Mouse (Mus musculus) CD4-positive helper T cell, adult 2 months (primary cell): ENCODE results near the gene Elmo2.

Experiments
- DNase-seq: peaks from one replicate; pipeline ENCODE4 v3.0.0-alpha.2; 2012; ENCODE audit warnings: low read depth, missing footprints, low spot score

Elmo2 gene

DNA sequence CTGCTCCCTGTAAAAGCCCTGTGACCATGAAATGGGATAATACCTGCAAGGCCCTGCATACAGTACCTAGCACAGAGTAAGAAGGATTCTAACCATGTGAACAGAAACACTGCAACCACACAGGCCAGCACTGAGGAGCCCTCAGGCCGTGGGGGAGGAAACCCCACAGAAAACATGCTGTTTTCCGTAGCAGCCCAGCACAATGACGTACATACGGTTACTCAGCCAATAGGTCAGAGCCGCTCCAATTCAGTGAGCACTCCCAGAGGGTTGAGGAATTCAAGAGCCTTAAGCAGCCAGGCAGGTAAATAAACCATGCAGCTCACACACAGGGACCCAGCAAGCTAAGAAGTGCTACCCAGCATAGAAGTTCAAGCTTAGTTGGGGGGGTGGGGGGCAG lies 2.4 kb downstream of the Elmo2 start:
- no peak for DNase-seq

DNA sequence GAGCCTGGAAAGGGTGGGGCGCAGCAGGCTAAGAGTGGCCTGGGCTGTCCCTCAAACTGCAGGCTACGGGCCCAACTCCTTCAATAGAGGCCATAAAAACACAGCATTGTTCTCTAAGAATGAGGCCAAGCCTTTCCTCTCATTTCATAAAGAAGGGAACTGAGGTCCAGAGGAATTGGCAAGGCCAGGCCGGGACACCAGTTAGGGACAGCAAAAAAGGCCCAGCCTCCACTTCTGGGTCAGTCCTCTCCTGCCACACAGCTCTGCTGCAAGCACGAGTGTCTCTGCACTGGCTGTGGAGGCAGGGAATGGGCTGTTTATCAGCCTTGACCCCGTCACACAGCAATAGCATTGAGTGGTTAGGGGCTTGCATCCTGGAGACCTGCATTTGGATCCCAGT lies 2.8 kb downstream of the Elmo2 start:
- no peak for DNase-seq

DNA sequence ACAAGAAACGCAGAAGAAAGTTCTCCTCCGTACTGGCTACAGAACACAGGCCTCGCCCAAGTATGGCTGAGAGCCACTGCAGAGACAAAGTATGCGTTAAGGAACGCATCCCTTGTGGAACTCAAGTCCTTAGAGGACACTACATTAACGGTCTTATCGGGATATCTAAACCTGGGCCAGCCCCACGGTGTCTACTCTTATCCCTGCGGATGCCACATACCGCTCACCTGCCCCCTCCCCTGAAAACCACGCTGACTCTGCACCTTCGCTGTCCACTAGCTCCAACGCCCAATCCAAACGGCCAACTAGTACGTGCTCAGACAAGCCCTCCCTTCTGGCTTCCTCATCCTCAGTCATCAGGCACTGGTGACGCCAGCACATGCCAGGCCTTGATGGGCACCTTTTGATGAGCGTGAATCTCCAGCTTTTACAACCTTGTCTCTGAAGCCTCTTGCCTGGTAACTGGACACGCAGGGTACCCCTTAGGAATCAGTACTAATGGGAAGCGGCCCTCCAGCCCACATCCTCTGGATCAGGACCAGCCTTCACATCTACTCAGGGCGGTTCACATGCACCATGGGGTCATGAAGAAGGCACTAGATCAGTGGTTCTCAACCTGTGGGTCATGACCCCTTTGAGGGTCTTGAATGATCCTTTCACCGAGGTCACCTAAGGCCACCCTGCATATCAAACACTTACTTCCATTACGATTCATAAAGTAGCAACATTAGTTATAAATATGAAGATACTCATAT lies 4.1 kb downstream of the Elmo2 start:
- DNase-seq = no peak

DNA sequence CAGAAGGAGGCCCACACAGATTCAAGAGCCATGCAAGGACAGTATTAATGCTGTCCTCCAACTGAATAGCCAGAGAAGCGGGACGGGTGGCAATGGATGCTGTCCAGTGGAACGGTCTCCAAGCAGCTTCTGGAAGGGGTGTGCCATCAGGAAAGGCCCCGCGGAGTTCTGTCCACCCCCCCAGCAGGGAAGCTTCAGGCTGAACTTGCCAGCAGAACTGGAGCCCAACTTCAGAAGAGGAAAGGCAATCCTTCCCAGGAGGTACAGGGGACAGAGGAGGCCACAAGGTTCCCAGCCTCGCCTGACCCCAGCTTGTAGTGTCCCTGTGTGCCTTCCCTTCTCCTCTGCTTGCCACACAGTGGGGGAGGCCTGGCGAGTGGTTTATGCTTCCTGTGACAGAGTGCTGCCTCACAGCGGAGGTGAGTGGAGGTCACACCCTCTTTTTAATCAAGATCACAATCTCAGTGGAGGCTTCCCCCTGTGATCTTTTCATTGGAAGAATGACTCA lies 4.8 kb downstream of the Elmo2 start:
- peak; percentile 66 for DNase-seq

DNA sequence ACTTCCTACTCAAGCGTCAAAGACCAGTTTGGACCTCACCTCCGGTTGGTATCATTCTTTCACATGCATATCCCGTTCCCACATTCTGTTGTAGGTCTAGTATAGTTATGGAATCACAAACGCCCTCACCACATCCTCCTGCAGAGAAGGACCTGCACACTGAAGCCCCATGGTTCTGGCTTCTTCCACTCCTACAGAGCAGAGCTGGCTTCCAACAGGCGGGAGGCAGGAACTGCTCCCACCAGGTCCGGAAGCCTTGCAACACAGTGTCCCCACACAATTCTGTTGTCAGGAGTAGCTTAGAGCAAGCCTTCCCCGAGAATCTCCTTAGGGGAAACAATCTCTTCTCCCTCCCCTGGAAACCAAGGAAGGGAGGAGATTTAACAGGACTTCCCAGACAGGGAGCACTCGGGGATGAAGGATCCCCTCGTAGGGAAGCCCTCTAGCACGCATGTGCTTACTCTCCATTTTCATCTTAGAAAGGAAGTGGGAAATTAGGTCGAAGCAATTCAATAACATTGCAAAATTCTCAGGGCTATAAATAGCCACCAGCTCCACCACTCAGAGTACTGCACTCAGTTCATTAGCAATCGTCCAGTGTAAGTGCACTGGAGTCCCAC lies 5.6 kb downstream of the Elmo2 start:
- no peak for DNase-seq

DNA sequence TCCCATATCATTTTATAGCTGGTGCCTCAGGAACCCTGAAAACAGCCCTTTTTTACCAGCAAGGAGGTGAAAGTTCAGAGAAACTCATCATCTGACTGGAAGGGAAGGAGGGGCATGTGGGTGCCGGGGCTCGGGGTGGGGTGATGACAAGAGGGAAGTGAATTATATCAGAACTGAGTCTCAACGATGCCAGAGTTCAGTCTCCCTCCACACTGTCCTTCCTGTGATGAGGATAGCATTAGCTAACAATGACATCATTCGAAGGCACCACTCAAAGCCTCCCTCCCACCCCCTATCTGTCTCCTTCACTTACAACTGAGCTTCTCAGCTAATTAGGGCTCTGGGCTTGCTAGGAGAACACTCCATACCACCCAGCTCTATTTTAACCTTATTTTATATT lies 6.8 kb downstream of the Elmo2 start:
- DNase-seq = no peak

DNA sequence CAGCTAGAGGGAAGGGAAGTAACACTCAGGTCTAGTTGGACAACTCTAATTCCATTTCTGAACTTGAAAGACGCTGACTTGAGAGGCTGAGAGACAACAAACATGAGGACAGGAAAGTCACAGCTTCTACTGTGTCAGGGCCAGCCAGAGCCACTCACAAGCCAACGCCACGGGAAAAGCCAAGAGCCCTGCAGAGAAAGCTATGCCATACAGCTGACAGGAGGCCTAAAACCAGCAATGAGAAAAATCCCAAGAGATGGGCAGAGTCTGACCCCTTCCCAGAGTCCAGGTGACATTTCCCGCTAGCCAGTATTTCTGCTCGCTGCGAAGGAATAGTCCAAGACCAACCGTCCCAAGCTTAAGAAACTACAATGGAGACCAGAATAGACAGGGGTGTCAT lies 7.3 kb downstream of the Elmo2 start:
- no peak for DNase-seq

DNA sequence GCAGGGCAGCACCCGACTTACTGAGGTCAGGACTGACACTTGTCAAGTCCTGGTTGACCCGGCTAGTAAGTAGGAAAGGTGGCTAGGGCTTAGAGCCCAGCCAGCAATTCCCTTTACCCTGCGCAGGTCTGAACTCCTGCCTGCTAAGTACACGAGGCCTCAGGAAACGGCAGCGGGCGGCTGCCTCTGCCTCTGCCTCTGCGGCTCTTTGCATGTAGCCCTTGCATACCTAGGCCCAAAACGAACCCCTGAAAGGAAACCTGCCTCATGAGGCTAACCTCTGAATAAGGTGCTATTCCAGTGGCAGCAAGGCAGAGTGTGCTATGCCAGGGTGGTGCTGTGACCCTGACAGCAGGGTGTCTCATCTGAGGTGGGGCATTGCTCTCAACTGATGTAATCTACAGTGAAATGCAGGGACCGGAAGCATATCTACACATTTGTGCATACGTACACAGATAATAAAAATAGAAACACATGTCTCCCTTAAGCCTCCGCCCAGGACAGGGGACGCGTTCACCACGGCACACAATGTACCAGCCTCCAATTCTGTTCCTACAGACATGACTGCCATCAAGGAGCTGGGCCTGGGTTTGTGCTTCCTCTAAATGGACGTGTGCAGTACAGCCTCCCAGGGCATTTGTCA lies 8.5 kb downstream of the Elmo2 start:
- DNase-seq = no peak

DNA sequence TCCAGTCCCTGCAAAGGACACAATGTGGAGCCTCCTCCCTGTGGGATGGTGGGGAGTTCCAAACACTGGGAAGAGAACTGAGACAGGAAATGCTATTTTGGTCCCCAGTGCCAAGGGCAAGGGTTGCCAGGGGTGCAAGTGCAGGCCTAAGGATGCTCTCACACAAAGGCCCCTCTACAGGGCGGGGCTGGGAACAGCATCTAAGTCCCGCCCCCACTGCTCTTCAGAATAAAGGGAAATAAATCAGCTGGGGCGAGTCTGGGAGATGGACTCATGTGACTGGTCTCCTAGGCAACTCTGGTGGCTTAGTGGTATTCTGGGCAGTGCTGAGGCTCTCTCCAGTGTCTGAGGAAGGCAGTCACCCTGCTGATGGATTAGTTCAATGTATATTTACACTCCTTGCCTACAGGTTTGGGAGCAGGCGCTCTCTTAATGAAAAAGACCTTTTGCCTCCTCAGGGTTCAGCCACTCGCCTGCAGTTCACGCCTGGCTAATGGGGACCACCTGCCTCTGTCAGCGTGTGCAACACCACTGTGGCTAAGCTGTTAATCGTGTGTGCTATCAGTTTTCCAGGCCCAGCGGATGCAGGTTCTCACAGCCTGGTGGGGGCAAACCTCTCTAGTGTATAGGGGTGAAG lies 9.3 kb downstream of the Elmo2 start:
- no peak for DNase-seq

DNA sequence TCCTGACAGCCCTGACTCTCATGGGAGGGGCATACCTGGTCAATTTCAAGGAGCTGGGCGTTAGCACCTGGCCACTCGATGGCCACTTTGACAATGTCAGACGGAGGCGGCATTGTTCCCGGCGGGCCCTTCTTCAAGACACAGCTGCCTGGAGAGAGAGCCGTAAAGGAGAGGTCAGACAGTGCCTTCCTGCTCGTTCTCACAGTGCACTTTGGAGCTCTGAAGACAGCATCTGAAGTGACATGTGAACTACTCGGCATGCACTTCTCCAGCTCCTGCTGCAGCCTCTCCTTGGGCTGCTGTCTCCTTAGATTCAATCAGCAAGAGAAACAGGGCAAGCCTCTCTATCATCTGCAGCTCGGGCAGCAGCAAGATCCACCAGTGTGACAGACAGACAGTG lies 10.1 kb downstream of the Elmo2 start:
- no peak for DNase-seq

DNA sequence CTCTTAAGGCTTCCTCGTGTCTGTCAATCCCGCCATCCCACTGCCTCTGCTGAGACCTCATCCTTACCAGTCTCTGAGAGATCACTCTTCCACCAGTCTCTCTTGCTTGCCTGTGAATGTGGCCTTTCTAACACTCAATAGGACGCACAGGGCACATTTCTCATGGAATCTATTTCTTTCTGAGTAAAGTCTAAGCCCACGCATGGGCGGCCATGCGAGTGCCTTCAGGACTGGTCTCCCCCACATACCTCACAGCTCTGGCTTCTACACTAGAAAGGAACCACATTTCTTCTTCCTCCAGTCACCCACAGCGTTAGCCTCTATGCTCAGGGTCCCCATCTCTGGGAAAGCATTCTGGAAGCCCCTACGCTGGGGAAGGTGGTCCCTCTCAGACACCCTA lies 12.1 kb downstream of the Elmo2 start:
- DNase-seq = no peak

DNA sequence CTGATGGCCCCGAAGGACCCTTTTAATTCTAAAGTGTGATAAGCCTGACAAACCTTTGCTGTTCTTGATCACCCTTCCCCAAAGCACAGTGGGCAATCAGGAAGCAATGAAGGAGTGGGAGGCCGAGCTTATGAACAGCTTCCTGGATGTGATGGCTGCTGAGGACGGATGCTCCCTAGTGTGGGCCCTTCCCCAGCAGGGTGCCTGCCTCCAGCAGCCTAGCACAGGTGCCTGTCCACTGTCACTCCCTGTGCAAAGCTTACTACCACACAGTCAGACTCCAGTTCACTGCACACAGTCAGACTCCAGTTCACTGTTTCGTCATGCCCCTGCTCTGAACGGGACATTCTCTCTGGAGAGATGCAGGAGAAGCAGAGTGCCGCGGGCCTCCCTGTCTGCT lies 13.9 kb downstream of the Elmo2 start:
- no peak for DNase-seq

DNA sequence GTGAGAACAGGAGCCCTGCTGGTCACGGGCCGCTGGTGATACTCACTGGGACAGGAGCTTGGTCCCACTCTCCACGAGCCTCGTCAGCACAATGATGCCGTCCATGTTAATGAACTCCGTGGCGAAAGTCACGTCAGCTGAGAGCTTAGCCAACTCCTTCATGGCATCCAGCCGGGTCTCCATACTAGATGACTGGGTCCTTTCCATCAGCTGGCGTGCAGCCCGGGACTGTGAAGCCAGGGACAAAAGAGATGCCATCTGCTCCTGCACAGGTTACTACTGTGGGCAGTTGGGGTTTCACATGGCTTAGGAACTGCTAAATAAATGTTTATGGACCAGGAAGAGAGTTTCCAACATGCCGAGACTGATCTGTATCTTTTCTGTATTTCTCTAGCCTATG lies 14.7 kb downstream of the Elmo2 start:
- DNase-seq = no peak

DNA sequence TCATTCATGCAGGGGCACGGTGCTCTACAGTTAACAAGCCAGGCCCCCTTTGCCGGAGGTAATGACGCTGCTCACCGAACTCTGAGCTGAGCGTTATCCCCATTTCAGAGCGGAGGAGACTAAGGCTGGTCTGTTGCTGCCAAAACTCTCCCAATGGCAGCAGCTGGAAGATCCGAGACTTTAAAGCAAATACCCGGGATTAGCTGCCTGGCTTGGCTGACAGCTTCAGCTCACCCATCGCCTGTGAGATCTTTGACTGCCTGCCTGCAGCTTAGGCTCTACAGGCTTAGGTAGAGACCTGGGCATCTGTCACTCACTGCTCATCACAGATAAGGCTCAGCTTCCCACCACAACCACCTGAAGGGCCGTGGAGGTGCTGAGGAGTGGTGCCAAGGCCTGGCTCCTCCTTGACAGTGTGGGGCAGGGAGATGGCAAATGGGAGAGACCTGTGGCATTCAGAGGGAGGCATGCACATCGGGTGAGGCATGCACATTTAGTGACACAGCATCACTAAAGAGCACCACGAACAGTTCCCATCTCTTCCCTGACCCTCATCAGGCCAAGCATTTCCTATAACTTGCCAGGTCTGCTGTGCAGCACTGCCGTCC lies 15.4 kb downstream of the Elmo2 start:
- DNase-seq = no peak

DNA sequence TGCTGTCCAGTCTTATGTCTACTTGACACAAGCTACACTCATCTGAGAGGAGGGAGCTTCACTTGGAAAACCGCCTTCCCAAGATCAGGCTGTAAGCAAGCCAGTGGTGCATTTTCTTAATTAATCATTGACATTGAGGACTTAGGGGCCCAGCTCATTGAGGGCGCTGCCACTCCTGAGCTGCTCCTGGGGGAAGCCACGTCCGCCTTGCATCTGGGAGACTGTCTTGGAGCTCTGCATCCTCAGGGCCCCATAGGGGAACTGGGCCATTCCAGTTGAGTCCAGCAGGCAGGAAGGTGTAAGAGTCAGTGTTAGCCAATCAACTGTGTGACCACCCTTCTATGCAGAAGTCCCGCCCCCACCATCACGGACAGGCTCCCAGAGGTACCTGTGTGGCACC lies 18.5 kb downstream of the Elmo2 start:
- no peak for DNase-seq

DNA sequence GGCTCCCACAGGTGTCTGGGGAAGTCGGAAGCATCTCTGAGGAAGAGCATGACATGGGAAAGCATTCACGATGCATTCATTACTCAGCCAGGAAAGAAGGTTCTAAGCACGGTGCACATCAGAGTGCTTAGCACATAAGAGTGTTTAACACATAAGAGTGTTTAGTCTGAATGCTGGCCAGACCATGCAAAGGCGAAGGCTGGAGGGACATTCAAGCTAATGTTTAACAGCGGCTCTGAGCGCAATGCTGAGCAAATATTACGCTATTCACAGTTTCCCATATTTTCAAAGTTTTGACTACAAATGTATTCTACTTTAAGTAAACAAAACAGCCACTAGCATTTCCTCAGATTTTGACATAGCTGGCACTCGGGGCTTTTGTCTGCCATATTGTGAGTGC lies 20.8 kb downstream of the Elmo2 start:
- no peak for DNase-seq

DNA sequence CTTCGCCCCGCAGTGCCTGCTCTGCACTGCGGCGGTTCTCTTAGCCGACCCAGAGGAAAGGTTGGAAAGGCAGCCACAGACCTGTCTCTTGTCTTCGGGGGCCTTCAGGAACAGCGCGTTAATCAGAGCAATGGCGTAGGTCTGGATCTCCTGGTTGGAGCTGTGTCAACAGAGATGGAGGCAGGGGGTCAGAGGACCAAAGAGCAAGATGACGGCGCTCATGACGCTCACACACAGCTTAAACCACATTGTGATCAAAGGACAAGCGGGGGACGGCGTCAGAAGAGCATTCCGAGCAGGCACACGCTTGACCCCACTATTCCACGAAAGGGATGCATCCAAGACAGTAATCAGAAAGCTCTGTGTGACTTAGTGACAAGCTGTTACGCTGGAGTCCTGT lies 21.5 kb downstream of the Elmo2 start:
- DNase-seq = no peak

DNA sequence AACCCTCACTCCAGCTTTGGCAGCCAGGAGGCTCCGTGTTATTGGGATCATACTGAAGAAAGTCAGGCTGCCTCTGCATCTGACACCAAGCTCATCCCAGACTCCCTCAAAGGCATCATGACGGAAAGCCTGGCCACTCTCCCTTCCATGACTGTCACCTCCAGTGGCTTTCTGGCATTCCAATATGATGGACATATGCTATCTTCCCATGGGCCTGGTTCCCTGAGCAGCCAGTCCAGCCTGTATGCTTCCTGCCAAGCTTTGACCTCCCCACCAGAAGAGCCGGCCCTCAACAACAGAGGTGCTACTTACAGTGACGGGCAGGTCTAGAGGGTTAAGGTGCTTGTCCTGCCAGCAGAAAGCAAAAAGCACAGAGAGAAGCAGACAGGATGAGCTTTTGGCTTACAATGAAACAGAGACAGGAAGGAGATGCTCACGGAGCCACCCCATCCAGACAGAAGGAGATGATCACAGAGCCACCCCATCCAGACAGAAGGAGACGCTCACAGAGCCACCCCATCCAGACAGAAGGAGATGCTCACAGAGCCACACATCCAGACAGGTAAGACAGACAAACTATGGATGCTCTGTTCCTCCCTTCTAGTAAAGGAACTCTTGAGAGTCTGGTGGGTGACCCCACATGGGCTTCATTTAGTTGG lies 22.8 kb downstream of the Elmo2 start:
- DNase-seq = no peak

DNA sequence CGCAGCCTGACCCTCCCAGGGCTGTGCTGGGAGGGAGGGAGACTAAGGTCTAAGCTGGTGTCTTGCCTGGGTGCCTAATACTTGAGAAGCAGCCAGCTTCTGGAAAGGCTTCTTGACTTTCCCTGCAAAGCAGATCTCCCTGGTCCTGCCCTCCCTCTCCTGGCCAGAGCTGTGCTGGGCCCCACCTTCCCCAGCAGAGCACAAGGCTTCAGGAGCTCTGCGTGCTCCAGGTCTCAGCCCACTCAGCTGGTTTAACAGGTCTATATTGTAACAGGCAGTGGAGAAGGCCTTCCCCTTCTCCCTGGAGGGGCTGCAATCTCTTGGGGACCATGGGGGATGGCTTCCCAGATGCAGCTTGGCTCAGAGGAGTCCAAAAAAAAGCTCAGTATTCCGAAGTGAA lies 24.9 kb downstream of the Elmo2 start:
- no peak for DNase-seq

DNA sequence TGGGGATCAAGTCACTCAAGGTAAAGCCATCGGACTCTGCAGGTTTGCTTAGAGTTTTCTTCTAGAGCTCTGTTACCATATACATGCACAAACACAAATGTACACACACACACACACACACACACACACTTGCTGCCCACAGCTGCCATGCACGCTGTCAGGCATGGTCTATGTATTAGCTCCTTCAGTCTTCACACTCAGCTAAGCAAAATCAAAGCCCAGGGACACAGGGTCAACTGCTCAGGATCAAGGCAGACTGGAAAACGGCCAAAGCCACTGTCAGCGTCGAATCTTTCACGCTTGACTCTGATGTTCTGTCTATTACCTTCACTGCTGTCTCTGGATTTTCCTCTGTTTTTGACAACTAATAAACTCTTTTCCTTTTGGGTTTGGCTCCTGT lies 25.4 kb downstream of the Elmo2 start:
- no peak for DNase-seq

DNA sequence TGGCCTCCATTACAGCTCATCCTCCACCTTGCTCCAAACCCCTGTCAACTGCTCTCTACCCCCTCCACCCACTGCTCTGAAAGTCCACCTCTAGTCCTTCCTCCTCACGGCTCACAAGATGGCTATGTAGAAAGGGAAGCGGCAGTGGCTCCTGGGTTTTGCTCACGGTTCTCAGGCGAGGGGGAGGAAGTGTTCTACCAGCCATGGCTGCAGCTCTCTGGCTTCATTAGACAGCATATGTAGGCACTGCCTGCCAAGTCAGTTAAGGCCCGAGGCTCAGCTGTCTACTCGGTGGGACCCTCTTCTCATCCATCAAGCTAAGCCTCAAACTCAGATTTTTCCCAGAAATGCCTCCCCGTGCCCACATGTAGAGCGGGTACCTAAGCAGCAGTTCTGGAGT lies 25.9 kb downstream of the Elmo2 start:
- no peak for DNase-seq

DNA sequence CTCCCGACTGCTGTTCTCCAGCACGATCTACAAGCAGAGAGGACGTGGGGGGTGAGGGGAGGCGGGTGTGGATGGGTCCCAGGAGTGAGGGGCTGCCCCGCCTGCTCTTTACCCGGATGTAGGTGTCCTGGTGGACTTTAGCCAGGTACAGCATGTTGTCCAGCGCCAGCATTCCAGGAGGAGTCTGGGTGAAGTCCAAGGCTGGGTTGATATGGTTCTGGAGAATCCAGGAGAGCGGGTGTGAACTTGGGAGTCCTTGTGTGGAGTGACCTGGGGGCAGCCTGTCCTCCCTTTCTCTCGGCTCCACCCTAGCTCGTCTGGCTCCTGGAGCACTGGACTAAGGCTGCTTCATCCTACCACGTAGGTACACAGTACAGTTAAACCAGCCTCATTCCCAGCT lies 28.9 kb downstream of the Elmo2 start:
- DNase-seq = no peak
